Mouse (Mus musculus) kidney, adult 2 months (tissue): ENCODE measurements around the gene Gm20390. TPM values are rescaled to one million over a fixed set of nuclear protein-coding genes. Genes with fewer than 3 reads are reported as not detected.
"Not testable (repeated sequence)": the region's sequence is repeated elsewhere in the genome, so short reads cannot be mapped to it uniquely, and the experiment has no call there.

Experiments used
- DNase-seq: peaks from one replicate; pipeline ENCODE4 v3.0.0; 2021
- H3K27ac ChIP-seq: fragments of 200-500 bp; 2 replicates; pipeline ENCODE4 v1.5.1; 2012; ENCODE audit warnings: low read depth, low read length, control low read depth, inconsistent platforms; ENCODE audit not compliant: insufficient read depth
- H3K27me3 ChIP-seq: fragments of 200-500 bp; replicated peaks from 2 replicates; pipeline ENCODE4 v1.6.1; 2012; ENCODE audit warnings: mild to moderate bottlenecking, moderate library complexity, low read length, inconsistent platforms; ENCODE audit not compliant: control insufficient read depth, insufficient read depth
- H3K36me3 ChIP-seq: fragments of 200-500 bp; 2 replicates; pipeline ENCODE4 v1.6.1; 2012; ENCODE audit warnings: mild to moderate bottlenecking, moderate library complexity, low read length, inconsistent platforms; ENCODE audit not compliant: control insufficient read depth, insufficient read depth
- H3K4me1 ChIP-seq: fragments of 200-500 bp; 2 replicates; pipeline ENCODE4 v1.6.1; 2011; ENCODE audit warnings: low read length; ENCODE audit not compliant: control insufficient read depth, insufficient read depth
- H3K4me3 ChIP-seq: fragments of 200-500 bp; 2 replicates; pipeline ENCODE4 v1.5.1; 2011; ENCODE audit warnings: mild to moderate bottlenecking, low read depth, low read length, control low read depth; ENCODE audit not compliant: insufficient read depth
- CTCF ChIP-seq: fragments of 200-500 bp; conservative IDR thresholded peaks from 2 replicates; pipeline ENCODE4 v1.5.1; 2011; ENCODE audit warnings: low read depth, mild to moderate bottlenecking, control low read depth, low read length, moderate library complexity, mixed read lengths; ENCODE audit not compliant: insufficient read depth, insufficient read length
- POLR2A ChIP-seq: fragments of 200-500 bp; IDR thresholded peaks from one replicate; pipeline ENCODE4 v1.6.1; 2011; ENCODE audit warnings: low read depth, low read length, control low read depth
- WGBS: fragments of 180-500 bp; shearing (Covaris S2); methylation state at CpG from one replicate; pipeline ENCODE4 v1.1.7; 2018; 5-methylcytosine and 5-hydroxymethylcytosine counted together
- polyA plus RNA-seq: library from polyadenylated mRNA; depleted of rRNA; stranded (reverse); fragments of >200 nt; gene quantifications from 2 replicates; pipeline ENCODE4 v1.2.3, GENCODE M21; 2012

The Gm20390 gene
- polyA plus RNA-seq, 1 experiment = 88.3 TPM

- peaks cover 2% of the 10 kb centered on the region; the same call in 1 of the 2 replicates for H3K36me3 ChIP-seq
- 25% methylated on average over 13 of the region's 13 CpGs for WGBS
Observed at GRCm38 (mm10) chr11:93954738-93955255, 13.3 kb downstream of the Gm20390 start.

GRCm38 (mm10) chr11:93952376-93952775 is 15.7 kb downstream of the Gm20390 start:
- no peak for DNase-seq
- Histone ChIP-seq H3K4me1 (peaks cover 22% of the 10 kb centered on the region; the same call in 1 of the 2 replicates), H3K36me3 (no peaks in the 10 kb centered on the region; the same call in 1 of the 2 replicates), H3K4me3 (peak overlapping the region; percentile 17; the same call in 1 of the 2 replicates), H3K27me3 (no peaks in the 10 kb centered on the region), H3K27ac (peak overlapping the region; percentile 82)
- TF ChIP-seq CTCF (no peak), POLR2A (no peak)
- WGBS = 36% methylated on average over 5 of the region's 5 CpGs

More at GRCm38 (mm10) chr11:93954738-93955255, 13.3 kb downstream of the Gm20390 start:
- no peak for TF ChIP-seq CTCF
- TF ChIP-seq POLR2A = no peak
- peaks cover 21% of the 10 kb centered on the region; the same call in 1 of the 2 replicates for H3K4me1 ChIP-seq
- peak overlapping the region; percentile 85 for H3K4me3 ChIP-seq
- H3K27me3 ChIP-seq = no peaks in the 10 kb centered on the region
- DNase-seq = no peak
- H3K27ac ChIP-seq = peak overlapping the region; percentile 81

- Histone ChIP-seq H3K4me3 (no peak overlapping the region), H3K4me1 (peaks cover 21% of the 10 kb centered on the region; the same call in 1 of the 2 replicates), H3K27ac (no peak overlapping the region), H3K36me3 (no peaks in the 10 kb centered on the region; the same call in 1 of the 2 replicates), H3K27me3 (no peaks in the 10 kb centered on the region)
- peak; percentile 76 for DNase-seq
- TF ChIP-seq CTCF (no peak), POLR2A (no peak)
- WGBS = 39% methylated on average over 1 of the region's 1 CpGs
Observed at GRCm38 (mm10) chr11:93950045-93950444, 18.0 kb downstream of the Gm20390 start.

GRCm38 (mm10) chr11:93948887-93949567 is 19.1 kb downstream of the Gm20390 start:
- Histone ChIP-seq H3K27ac (no peak overlapping the region), H3K4me3 (no peak overlapping the region), H3K36me3 (no peaks in the 10 kb centered on the region; the same call in 1 of the 2 replicates), H3K4me1 (peaks cover 20% of the 10 kb centered on the region; the same call in 1 of the 2 replicates), H3K27me3 (no peaks in the 10 kb centered on the region)
- DNase-seq = no peak
- 72% methylated on average over 9 of the region's 9 CpGs for WGBS
- no peak for TF ChIP-seq CTCF
- TF ChIP-seq POLR2A = no peak

- peak; percentile 67 for DNase-seq
- no peaks in the 10 kb centered on the region for H3K27me3 ChIP-seq
- no peaks in the 10 kb centered on the region; the same call in 1 of the 2 replicates for H3K36me3 ChIP-seq
- H3K27ac ChIP-seq = peak overlapping the region; percentile 62; the same call in 1 of the 2 replicates
- TF ChIP-seq CTCF = no peak
- TF ChIP-seq POLR2A = no peak
- WGBS = 34% methylated on average over 3 of the region's 3 CpGs
- no peak overlapping the region for H3K4me3 ChIP-seq
- H3K4me1 ChIP-seq = peaks cover 18% of the 10 kb centered on the region; the same call in 1 of the 2 replicates
Observed at GRCm38 (mm10) chr11:93944986-93945385, 23.1 kb downstream of the Gm20390 start.

GRCm38 (mm10) chr11:93940906-93941305 is 27.2 kb downstream of the Gm20390 start:
- no peak overlapping the region for H3K4me3 ChIP-seq
- DNase-seq = peak; percentile 37
- H3K4me1 ChIP-seq = peaks cover 13% of the 10 kb centered on the region; the same call in 1 of the 2 replicates
- H3K27me3 ChIP-seq = no peaks in the 10 kb centered on the region
- TF ChIP-seq POLR2A (no peak), CTCF (no peak)
- H3K27ac ChIP-seq = peak overlapping the region; percentile 98
- no peaks in the 10 kb centered on the region for H3K36me3 ChIP-seq
- WGBS = 38% methylated on average over 2 of the region's 2 CpGs

- H3K36me3 ChIP-seq = peaks cover 8% of the 10 kb centered on the region
- H3K4me1 ChIP-seq = no peaks in the 10 kb centered on the region
- no peaks in the 10 kb centered on the region for H3K27me3 ChIP-seq
- no peak for TF ChIP-seq CTCF
- no peak for TF ChIP-seq POLR2A
- H3K27ac ChIP-seq = no peak overlapping the region
- H3K4me3 ChIP-seq = no peak overlapping the region
- peak; percentile 31 for DNase-seq
Observed at GRCm38 (mm10) chr11:93929106-93929505, 39.0 kb downstream of the Gm20390 start.

- not testable (repeated sequence) for H3K36me3 ChIP-seq, DNase-seq, H3K27me3 ChIP-seq, H3K27ac ChIP-seq, H3K4me1 ChIP-seq, H3K4me3 ChIP-seq
- 98% methylated on average over 2 of the region's 2 CpGs for WGBS
Observed at GRCm38 (mm10) chr11:93915019-93915418, 53.1 kb downstream of the Gm20390 start.
